Mouse (Mus musculus): ENCODE results near the gene Mrpl44. TPM values are rescaled to one million over a fixed set of nuclear protein-coding genes. Genes with fewer than 3 reads are reported as not detected.

The Mrpl44 gene
- polyA plus RNA-seq, 1 experiment from 2014 or later: 51.1 TPM

GRCm38 (mm10) chr1:79809447-79809846 is 33.6 kb downstream of the Mrpl44 start:
- Histone ChIP-seq H3K9ac (ENCODE audit: low read length) (no peak overlapping the region), H3K4me2 (ENCODE audit: low read length) (no peak overlapping the region), H3K9me3 (ENCODE audit: control insufficient read depth, low read length) (no peaks in the 10 kb centered on the region), H3K4me3 (ENCODE audit: low read depth, low read length) (no peak overlapping the region), H3K4me1 (replicated peaks; ENCODE audit: control insufficient read depth, insufficient read depth, low read length) (no peaks in the 10 kb centered on the region), H3K36me3 (ENCODE audit: control insufficient read depth, insufficient read depth, low read length) (peaks cover 3% of the 10 kb centered on the region; the same call in 1 of the 2 replicates), H3K27ac (ENCODE audit: low read depth) (no peak overlapping the region), H3K27me3 (replicated peaks; ENCODE audit: control insufficient read depth, insufficient read depth, low read length) (no peaks in the 10 kb centered on the region)
- WGBS: 76% methylated on average over 3 of the region's 3 CpGs
- DNase-seq (ENCODE audit: low spot score) (no peak), ATAC-seq (replicated peaks; ENCODE audit: low FRiP score, low TSS enrichment, low read depth) (no peak)

- WGBS: 80% methylated on average over 3 of the region's 3 CpGs
- DNase-seq (ENCODE audit: low spot score) (no peak), ATAC-seq (replicated peaks; ENCODE audit: low FRiP score, low TSS enrichment, low read depth) (no peak)
- no peaks in the 10 kb centered on the region for H3K9me3 ChIP-seq (ENCODE audit: control insufficient read depth, low read length)
- H3K27me3 ChIP-seq (replicated peaks; ENCODE audit: control insufficient read depth, insufficient read depth, low read length): no peaks in the 10 kb centered on the region
- no peak overlapping the region for H3K9ac ChIP-seq (ENCODE audit: low read length)
- no peak overlapping the region for H3K4me3 ChIP-seq (ENCODE audit: low read depth, low read length)
- H3K4me2 ChIP-seq (ENCODE audit: low read length): no peak overlapping the region
- no peaks in the 10 kb centered on the region for H3K4me1 ChIP-seq (replicated peaks; ENCODE audit: control insufficient read depth, insufficient read depth, low read length)
- no peak overlapping the region for H3K27ac ChIP-seq (ENCODE audit: low read depth)
- H3K36me3 ChIP-seq (ENCODE audit: control insufficient read depth, insufficient read depth, low read length): 0 out of 2 replicates have a peak, but pooled peaks cover 6% of the 10 kb centered on the region
These were observed 39.6 kb downstream of the Mrpl44 start for GRCm38 (mm10) chr1:79815446-79815845.

- Histone ChIP-seq H3K27ac (ENCODE audit: low read depth) (no peak overlapping the region), H3K36me3 (ENCODE audit: control insufficient read depth, insufficient read depth, low read length) (0 out of 2 replicates have a peak, but pooled peaks cover 6% of the 10 kb centered on the region), H3K27me3 (replicated peaks; ENCODE audit: control insufficient read depth, insufficient read depth, low read length) (no peaks in the 10 kb centered on the region), H3K9ac (ENCODE audit: low read length) (no peak overlapping the region), H3K9me3 (ENCODE audit: control insufficient read depth, low read length) (no peaks in the 10 kb centered on the region), H3K4me1 (replicated peaks; ENCODE audit: control insufficient read depth, insufficient read depth, low read length) (peaks cover 6% of the 10 kb centered on the region; the same call in 1 of the 2 replicates), H3K4me2 (ENCODE audit: low read length) (no peak overlapping the region), H3K4me3 (ENCODE audit: low read depth, low read length) (no peak overlapping the region)
- no peak for DNase-seq (ENCODE audit: low spot score)
- no peak for ATAC-seq (replicated peaks; ENCODE audit: low FRiP score, low TSS enrichment, low read depth)
- 89% methylated on average over 11 of the region's 11 CpGs for WGBS
These were observed 43.6 kb downstream of the Mrpl44 start for GRCm38 (mm10) chr1:79819296-79819879.

GRCm38 (mm10) chr1:79822806-79823525 is 47.1 kb downstream of the Mrpl44 start:
- Histone ChIP-seq H3K4me3 (ENCODE audit: low read depth, low read length) (no peak overlapping the region), H3K9ac (ENCODE audit: low read length) (no peak overlapping the region), H3K36me3 (ENCODE audit: control insufficient read depth, insufficient read depth, low read length) (no peaks in the 10 kb centered on the region), H3K27me3 (replicated peaks; ENCODE audit: control insufficient read depth, insufficient read depth, low read length) (no peaks in the 10 kb centered on the region), H3K4me2 (ENCODE audit: low read length) (no peak overlapping the region), H3K9me3 (ENCODE audit: control insufficient read depth, low read length) (no peaks in the 10 kb centered on the region), H3K27ac (ENCODE audit: low read depth) (no peak overlapping the region), H3K4me1 (replicated peaks; ENCODE audit: control insufficient read depth, insufficient read depth, low read length) (peaks cover 14% of the 10 kb centered on the region; the same call in 1 of the 2 replicates)
- ATAC-seq (replicated peaks; ENCODE audit: low FRiP score, low TSS enrichment, low read depth) (no peak), DNase-seq (ENCODE audit: low spot score) (no peak)
- WGBS: 65% methylated on average over 13 of the region's 13 CpGs

- WGBS: 44% methylated on average over 14 of the region's 14 CpGs
- H3K4me3 ChIP-seq (ENCODE audit: low read depth, low read length): peak overlapping the region; percentile 10; the same call in 1 of the 2 replicates
- DNase-seq (ENCODE audit: low spot score): no peak
These were observed 48.3 kb downstream of the Mrpl44 start for GRCm38 (mm10) chr1:79823951-79824633.

More at GRCm38 (mm10) chr1:79823951-79824633, 48.3 kb downstream of the Mrpl44 start:
- ATAC-seq (replicated peaks; ENCODE audit: low FRiP score, low TSS enrichment, low read depth): no peak
- Histone ChIP-seq H3K27me3 (replicated peaks; ENCODE audit: control insufficient read depth, insufficient read depth, low read length) (no peaks in the 10 kb centered on the region), H3K4me2 (ENCODE audit: low read length) (peak overlapping the region; percentile 39), H3K4me1 (replicated peaks; ENCODE audit: control insufficient read depth, insufficient read depth, low read length) (peaks cover 14% of the 10 kb centered on the region; the same call in 1 of the 2 replicates), H3K27ac (ENCODE audit: low read depth) (peak overlapping the region; percentile 12; the same call in 1 of the 2 replicates), H3K9me3 (ENCODE audit: control insufficient read depth, low read length) (no peaks in the 10 kb centered on the region), H3K36me3 (ENCODE audit: control insufficient read depth, insufficient read depth, low read length) (no peaks in the 10 kb centered on the region), H3K9ac (ENCODE audit: low read length) (0 out of 2 replicates have a peak overlapping the region, but pooled peaks have one; percentile 23)

Other genes with a start within 250 kb of the Mrpl44 start
- gene Ap1s3, start 104.0 kb upstream of the Mrpl44 start, polyA plus RNA-seq (2014; fragmentation: Nextera tagmentation; extraction: Ambion mirVana): 0.40 and 0.64 TPM in 2 replicates
- gene Wdfy1, start 125 bp downstream of the Mrpl44 start, polyA plus RNA-seq (2014; fragmentation: Nextera tagmentation; extraction: Ambion mirVana): 36.8 and 39.4 TPM in 2 replicates
- 112 and 136 TPM in 2 replicates for gene Serpine2, start 85.2 kb downstream of the Mrpl44 start, polyA plus RNA-seq (2014; fragmentation: Nextera tagmentation; extraction: Ambion mirVana)